Mouse (Mus musculus) embryonic facial prominence, embryonic 12.5 days (tissue): Measurements from ENCODE around the gene Mybpc3. TPM values are rescaled to one million over a fixed set of nuclear protein-coding genes. Genes with fewer than 3 reads are reported as not detected.
A peak's percentile ranks its signal among the peaks of the same experiment; 100 is the strongest.

Experiments
- ATAC-seq: fragments of 200-750 bp; cut with Nextera tagmentation; 2 replicates; pipeline ENCODE4 v1.8.0; 2017; ENCODE audit not compliant: insufficient number of reproducible peaks, insufficient read depth, low FRiP score, low TSS enrichment
- H3K27ac ChIP-seq: fragments of 300-500 bp; sonication (generic); 2 replicates; pipeline ENCODE4 v1.5.1; 2016; ENCODE audit warnings: mild to moderate bottlenecking
- H3K27me3 ChIP-seq: fragments of 300-500 bp; sonication (generic); 2 replicates; pipeline ENCODE4 v1.6.1; 2016; ENCODE audit warnings: mild to moderate bottlenecking, moderate library complexity
- H3K36me3 ChIP-seq: fragments of 300-500 bp; sonication (generic); 2 replicates; pipeline ENCODE4 v1.6.1; 2016; ENCODE audit warnings: mild to moderate bottlenecking
- H3K4me1 ChIP-seq: fragments of 300-500 bp; sonication (generic); 2 replicates; pipeline ENCODE4 v1.6.1; 2016
- H3K4me2 ChIP-seq: fragments of 300-500 bp; sonication (generic); replicated peaks from 2 replicates; pipeline ENCODE4 v1.6.1; 2016; ENCODE audit warnings: mild to moderate bottlenecking, moderate library complexity
- H3K4me3 ChIP-seq: fragments of 300-500 bp; sonication (generic); 2 replicates; pipeline ENCODE4 v1.5.1; 2016; ENCODE audit warnings: mild to moderate bottlenecking
- H3K9ac ChIP-seq: fragments of 300-500 bp; sonication (generic); 2 replicates; pipeline ENCODE4 v1.6.1; 2016; ENCODE audit warnings: mild to moderate bottlenecking, moderate library complexity
- H3K9me3 ChIP-seq: fragments of 300-500 bp; sonication (generic); 2 replicates; pipeline ENCODE4 v1.6.1; 2016; ENCODE audit warnings: mild to moderate bottlenecking, moderate library complexity
- WGBS: fragments of 180-500 bp; shearing (Covaris S2); methylation state at CpG from one replicate; pipeline ENCODE4 v1.1.7; 2016; 5-methylcytosine and 5-hydroxymethylcytosine counted together
- polyA plus RNA-seq: library from polyadenylated mRNA; unstranded; fragments of >200 nt; fragmentation: Nextera tagmentation; extraction: Ambion mirVana; gene quantifications from 2 replicates; pipeline ENCODE4 v1.2.1, GENCODE M21; 2016

Gene Mybpc3
- polyA plus RNA-seq, 1 experiment from 2014 or later, result 0.09 TPM

DNA sequence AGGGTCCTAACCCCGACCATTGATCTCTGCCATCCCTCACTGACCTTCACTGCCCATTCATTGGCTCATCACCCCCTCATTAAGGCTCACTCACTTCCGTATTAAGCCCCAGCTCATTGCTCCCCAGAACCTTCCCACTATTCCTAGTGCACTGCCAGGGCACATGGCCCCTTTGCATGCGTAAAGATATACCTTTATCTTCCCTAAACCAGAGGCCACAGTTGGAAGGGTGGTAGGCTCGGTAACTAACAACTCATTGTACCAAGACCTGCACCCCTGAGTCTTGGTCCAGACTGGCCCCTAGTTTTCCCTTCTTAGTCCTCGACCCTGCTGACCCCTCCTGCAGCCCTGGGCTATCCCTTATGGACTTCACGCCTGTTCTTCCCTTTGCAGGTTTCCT lies 4.1 kb upstream of the Mybpc3 start:
- no peak for ATAC-seq
- H3K4me1 ChIP-seq, result no peaks in the 10 kb centered on the region; the same call in 1 of the 2 replicates
- H3K9ac ChIP-seq, result no peak overlapping the region
- H3K36me3 ChIP-seq, result no peaks in the 10 kb centered on the region
- no peaks in the 10 kb centered on the region for H3K9me3 ChIP-seq
- H3K4me3 ChIP-seq, result no peak overlapping the region
- WGBS, result 68% methylated on average over 6 of the region's 6 CpGs
- no peak overlapping the region for H3K4me2 ChIP-seq
- peaks cover 9% of the 10 kb centered on the region; the same call in 1 of the 2 replicates for H3K27me3 ChIP-seq
- H3K27ac ChIP-seq, result no peak overlapping the region

DNA sequence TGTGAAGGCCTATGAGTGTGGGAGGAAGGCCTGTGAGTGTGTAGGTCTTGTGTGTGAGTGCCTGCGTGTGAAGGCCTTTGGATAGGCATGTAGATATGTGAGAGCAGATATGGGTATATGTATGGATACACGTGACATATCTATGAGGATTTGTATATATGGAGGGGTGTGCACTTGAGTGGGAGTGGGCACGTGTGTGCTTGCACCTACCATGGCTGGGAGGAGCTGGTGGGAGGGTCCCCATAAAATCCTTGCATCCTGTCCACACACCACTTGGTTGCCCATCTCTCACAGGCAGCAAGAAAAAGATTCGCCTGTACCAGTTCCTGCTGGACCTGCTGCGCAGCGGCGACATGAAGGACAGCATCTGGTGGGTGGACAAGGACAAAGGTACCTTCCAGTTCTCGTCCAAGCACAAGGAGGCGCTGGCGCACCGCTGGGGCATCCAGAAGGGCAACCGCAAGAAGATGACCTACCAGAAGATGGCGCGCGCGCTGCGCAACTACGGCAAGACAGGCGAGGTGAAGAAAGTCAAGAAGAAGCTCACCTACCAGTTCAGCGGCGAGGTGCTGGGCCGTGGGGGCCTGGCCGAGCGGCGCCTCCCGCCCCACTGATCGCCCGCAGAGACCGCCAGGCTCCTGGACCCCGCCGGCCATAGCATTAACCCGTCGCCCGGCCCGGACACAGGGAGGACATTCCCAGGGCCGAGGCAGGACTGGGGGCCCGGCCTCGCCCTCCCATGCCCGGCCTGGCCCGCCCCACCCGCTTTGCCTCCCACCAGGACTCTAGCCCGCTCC lies 3.0 kb upstream of the Mybpc3 start:
- H3K27ac ChIP-seq, result no peak overlapping the region
- peak overlapping the region; percentile 53 for H3K9ac ChIP-seq
- peak overlapping the region; percentile 39 for H3K4me3 ChIP-seq
- no peaks in the 10 kb centered on the region; the same call in 1 of the 2 replicates for H3K4me1 ChIP-seq
- H3K27me3 ChIP-seq, result peaks cover 11% of the 10 kb centered on the region; the same call in 1 of the 2 replicates
- H3K4me2 ChIP-seq, result peak overlapping the region; percentile 88
- WGBS, result 8% methylated on average over 42 of the region's 42 CpGs
- no peaks in the 10 kb centered on the region for H3K9me3 ChIP-seq
- ATAC-seq, result peak; percentile 20; the same call in 1 of the 2 replicates
- no peaks in the 10 kb centered on the region for H3K36me3 ChIP-seq

DNA sequence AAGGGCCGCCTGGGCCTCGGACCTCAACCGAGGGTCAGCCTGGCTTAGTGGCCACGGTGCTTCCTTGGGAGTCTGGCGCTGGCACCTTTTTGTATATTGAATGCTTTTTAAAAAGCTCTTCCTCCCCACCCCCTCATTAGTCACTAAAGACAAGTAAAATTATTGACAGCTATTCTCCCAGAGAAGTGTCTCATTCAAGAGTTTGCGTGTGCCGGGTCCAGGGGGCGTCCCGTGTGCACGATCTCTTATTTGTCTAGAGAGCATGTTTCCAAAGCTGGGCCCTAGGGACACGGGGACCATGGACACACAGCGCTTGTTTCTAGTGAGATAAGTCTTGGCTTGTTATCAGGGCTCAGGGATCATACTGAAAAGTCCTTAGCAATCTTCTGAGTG lies 2.4 kb upstream of the Mybpc3 start:
- 39% methylated on average over 12 of the region's 12 CpGs for WGBS
- no peak for ATAC-seq
- Histone ChIP-seq H3K36me3 (no peaks in the 10 kb centered on the region), H3K9ac (peak overlapping the region; percentile 53), H3K27me3 (peaks cover 12% of the 10 kb centered on the region; the same call in 1 of the 2 replicates), H3K9me3 (no peaks in the 10 kb centered on the region), H3K4me2 (peak overlapping the region; percentile 88), H3K4me3 (peak overlapping the region; percentile 39), H3K27ac (no peak overlapping the region), H3K4me1 (no peaks in the 10 kb centered on the region; the same call in 1 of the 2 replicates)

DNA sequence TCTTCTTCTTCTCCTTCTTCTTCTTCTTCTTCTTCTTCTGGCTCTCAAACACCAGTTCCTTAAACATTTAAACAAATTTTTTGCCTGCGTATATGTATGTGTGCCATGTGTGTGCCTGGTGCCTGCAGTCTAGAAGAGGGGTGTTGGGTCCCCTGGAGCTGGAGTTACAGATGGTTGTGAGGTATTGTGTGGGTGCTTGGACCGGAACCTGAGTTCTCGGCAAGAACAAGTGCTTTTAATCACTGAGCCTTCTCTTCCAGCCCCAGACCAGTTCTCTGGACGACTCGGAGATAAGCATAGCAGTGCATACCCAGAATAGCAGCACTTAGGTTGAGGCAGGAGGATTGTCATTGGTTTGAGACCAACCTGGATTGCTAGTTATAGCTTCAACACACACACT lies 1.1 kb upstream of the Mybpc3 start:
- H3K4me2 ChIP-seq, result no peak overlapping the region
- no peak for ATAC-seq
- 83% methylated on average over 5 of the region's 5 CpGs for WGBS
- H3K27ac ChIP-seq, result no peak overlapping the region
- no peak overlapping the region for H3K4me3 ChIP-seq
- no peaks in the 10 kb centered on the region for H3K9me3 ChIP-seq
- no peaks in the 10 kb centered on the region for H3K36me3 ChIP-seq
- H3K9ac ChIP-seq, result no peak overlapping the region
- peaks cover 12% of the 10 kb centered on the region; the same call in 1 of the 2 replicates for H3K27me3 ChIP-seq
- no peaks in the 10 kb centered on the region; the same call in 1 of the 2 replicates for H3K4me1 ChIP-seq

DNA sequence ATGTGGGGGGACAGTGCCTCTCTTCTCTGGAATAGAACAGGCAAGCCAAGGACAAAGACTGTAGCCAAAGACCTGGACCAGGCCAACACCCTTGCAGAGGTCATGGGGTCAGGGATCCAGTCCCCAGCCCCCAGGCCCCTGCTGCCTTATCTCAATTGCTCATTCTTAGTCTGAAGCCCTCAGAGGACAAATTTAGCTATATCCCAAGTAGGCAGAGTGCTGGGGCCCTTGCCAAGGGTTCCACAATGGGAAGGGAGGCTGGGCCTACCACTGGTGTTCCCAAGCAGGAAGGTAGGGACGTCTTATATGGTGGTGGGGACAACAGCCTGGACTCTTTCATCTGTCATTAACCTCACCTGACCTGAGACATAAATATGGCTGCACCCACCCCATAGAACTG lies 703 bp downstream of the Mybpc3 start:
- Histone ChIP-seq H3K27me3 (peaks cover 12% of the 10 kb centered on the region; the same call in 1 of the 2 replicates), H3K4me2 (no peak overlapping the region), H3K4me1 (no peaks in the 10 kb centered on the region; the same call in 1 of the 2 replicates), H3K36me3 (no peaks in the 10 kb centered on the region), H3K4me3 (no peak overlapping the region), H3K27ac (no peak overlapping the region), H3K9ac (no peak overlapping the region), H3K9me3 (no peaks in the 10 kb centered on the region)
- no peak for ATAC-seq
- 50% methylated on average over 1 of the region's 1 CpGs for WGBS

DNA sequence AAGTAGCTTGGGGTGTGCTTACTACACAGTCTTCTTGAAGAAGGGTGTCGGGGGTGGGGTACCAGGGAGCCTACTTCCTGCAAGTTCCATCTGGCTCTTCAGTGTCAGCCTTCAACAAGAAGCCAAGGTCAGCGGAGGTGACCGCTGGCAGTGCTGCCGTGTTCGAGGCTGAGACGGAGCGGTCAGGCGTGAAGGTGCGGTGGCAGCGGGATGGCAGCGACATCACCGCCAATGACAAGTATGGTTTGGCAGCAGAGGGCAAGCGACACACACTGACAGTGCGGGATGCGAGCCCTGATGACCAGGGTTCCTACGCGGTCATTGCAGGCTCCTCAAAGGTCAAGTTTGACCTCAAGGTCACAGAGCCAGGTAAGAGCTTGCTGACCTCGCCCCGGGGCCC lies 1.1 kb downstream of the Mybpc3 start:
- Histone ChIP-seq H3K36me3 (no peaks in the 10 kb centered on the region), H3K9ac (no peak overlapping the region), H3K4me2 (no peak overlapping the region), H3K4me3 (no peak overlapping the region), H3K4me1 (no peaks in the 10 kb centered on the region; the same call in 1 of the 2 replicates), H3K27ac (no peak overlapping the region), H3K9me3 (no peaks in the 10 kb centered on the region), H3K27me3 (peaks cover 12% of the 10 kb centered on the region; the same call in 1 of the 2 replicates)
- no peak for ATAC-seq
- WGBS, result 91% methylated on average over 19 of the region's 19 CpGs

DNA sequence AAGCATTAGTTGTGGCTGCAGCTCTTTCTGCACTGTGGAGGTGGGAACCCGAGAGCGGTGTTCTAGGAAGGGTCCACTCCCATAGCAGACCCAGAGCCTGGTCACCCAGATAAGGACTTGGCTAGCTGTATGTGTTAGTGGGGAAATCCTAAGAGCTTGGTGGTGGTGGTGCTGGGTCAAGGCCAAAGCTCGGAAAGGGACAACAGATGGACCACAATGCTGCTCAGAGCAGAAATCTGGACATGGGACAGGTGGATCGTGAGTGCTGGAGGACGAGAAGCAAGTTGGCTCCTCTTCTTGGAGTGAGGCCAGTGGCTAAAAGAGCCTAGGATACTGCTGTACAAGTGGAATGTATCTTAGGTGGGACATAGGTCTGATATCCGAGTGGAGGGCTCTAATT lies 1.6 kb downstream of the Mybpc3 start:
- Histone ChIP-seq H3K4me3 (no peak overlapping the region), H3K4me1 (no peaks in the 10 kb centered on the region; the same call in 1 of the 2 replicates), H3K9ac (no peak overlapping the region), H3K9me3 (no peaks in the 10 kb centered on the region), H3K36me3 (no peaks in the 10 kb centered on the region), H3K27me3 (peaks cover 12% of the 10 kb centered on the region; the same call in 1 of the 2 replicates), H3K27ac (no peak overlapping the region), H3K4me2 (no peak overlapping the region)
- no peak for ATAC-seq
- WGBS, result 82% methylated on average over 6 of the region's 6 CpGs

DNA sequence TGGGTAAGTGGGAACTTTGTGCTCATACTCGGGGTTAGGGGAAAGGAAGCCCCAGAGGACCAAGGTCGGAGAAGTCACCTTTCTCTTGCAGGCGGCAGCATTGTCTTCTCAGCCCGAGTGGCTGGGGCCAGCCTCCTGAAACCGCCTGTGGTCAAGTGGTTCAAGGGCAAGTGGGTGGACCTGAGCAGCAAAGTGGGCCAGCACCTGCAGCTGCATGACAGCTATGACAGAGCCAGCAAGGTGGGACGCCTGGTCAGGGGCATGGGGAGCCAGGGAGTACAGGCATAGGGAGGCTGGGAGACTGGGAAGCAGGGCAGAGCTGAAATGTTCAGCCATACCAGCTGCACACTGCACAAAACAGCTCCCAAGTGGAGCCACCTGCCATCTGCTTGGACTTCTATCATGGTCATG lies 2.3 kb downstream of the Mybpc3 start:
- no peak overlapping the region for H3K4me2 ChIP-seq
- H3K9ac ChIP-seq, result no peak overlapping the region
- no peak for ATAC-seq
- H3K9me3 ChIP-seq, result no peaks in the 10 kb centered on the region
- H3K4me3 ChIP-seq, result no peak overlapping the region
- H3K27ac ChIP-seq, result no peak overlapping the region
- 66% methylated on average over 6 of the region's 6 CpGs for WGBS
- H3K4me1 ChIP-seq, result no peaks in the 10 kb centered on the region; the same call in 1 of the 2 replicates
- H3K36me3 ChIP-seq, result no peaks in the 10 kb centered on the region
- peaks cover 12% of the 10 kb centered on the region; the same call in 1 of the 2 replicates for H3K27me3 ChIP-seq

DNA sequence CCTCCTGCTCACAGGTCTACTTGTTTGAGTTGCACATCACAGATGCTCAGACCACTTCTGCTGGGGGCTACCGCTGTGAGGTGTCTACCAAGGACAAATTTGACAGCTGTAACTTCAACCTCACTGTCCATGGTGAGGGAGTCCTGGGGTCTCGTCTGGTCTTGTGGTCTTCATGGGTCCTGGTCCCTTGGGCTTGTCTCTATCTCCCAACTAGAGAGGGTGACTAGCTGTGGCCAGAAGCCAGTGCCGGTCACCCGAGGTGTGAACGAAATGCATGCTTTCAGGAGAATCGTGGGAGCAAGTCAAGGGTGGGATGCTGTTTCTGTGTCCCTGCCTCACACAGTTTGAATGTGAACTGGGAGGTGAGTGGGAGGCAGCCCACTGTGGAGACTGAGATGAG lies 3.1 kb downstream of the Mybpc3 start:
- Histone ChIP-seq H3K4me2 (no peak overlapping the region), H3K4me3 (no peak overlapping the region), H3K27me3 (peaks cover 10% of the 10 kb centered on the region; the same call in 1 of the 2 replicates), H3K4me1 (no peaks in the 10 kb centered on the region), H3K36me3 (no peaks in the 10 kb centered on the region), H3K9ac (no peak overlapping the region), H3K27ac (no peak overlapping the region), H3K9me3 (no peaks in the 10 kb centered on the region)
- WGBS, result 74% methylated on average over 6 of the region's 6 CpGs
- no peak for ATAC-seq

DNA sequence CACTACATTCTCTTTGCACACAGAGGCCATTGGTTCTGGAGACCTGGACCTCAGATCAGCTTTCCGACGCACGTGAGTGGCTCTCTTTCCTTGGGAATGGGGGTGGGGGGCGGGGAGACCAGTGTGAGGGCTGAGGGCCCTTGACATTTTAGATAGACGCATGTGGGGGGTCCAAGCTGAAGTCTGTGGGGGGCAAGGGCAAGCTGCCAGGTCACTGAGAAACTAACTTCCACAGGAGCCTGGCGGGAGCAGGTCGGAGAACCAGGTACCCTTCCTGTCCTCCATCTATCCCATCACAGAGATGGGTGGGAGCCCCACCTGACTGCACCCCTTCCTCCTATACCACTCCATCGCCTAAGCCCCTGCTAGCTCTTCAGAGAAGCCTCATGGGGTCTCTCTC lies 3.6 kb downstream of the Mybpc3 start:
- Histone ChIP-seq H3K27ac (no peak overlapping the region), H3K4me2 (no peak overlapping the region), H3K9me3 (no peaks in the 10 kb centered on the region), H3K27me3 (0 out of 2 replicates have a peak, but pooled peaks cover 6% of the 10 kb centered on the region), H3K9ac (no peak overlapping the region), H3K4me3 (no peak overlapping the region), H3K4me1 (no peaks in the 10 kb centered on the region), H3K36me3 (no peaks in the 10 kb centered on the region)
- no peak for ATAC-seq
- WGBS, result 52% methylated on average over 8 of the region's 8 CpGs

DNA sequence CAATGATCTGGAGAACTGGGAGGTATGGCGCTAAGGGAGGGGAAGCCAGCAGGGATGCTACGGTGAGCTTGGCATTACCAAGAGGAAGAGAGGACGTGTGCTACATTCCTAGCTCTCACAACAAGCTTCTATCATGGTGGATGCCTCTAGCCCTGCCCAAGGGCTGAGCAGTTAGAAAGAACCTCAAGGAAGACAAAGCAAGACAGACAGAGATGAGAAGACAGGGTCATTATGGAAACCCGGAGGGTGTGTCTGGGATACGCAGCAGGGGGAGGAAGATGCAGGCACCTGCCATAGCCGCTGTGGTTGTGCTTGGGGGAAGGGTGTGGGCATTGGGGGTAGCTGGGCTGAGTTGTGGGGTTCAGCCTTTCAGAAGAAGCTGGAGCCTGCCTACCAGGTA lies 5.6 kb downstream of the Mybpc3 start:
- Histone ChIP-seq H3K36me3 (no peaks in the 10 kb centered on the region), H3K9me3 (no peaks in the 10 kb centered on the region), H3K4me2 (no peak overlapping the region), H3K4me3 (no peak overlapping the region), H3K4me1 (no peaks in the 10 kb centered on the region), H3K9ac (no peak overlapping the region), H3K27me3 (0 out of 2 replicates have a peak, but pooled peaks cover 3% of the 10 kb centered on the region), H3K27ac (no peak overlapping the region)
- 78% methylated on average over 6 of the region's 6 CpGs for WGBS
- ATAC-seq, result no peak

DNA sequence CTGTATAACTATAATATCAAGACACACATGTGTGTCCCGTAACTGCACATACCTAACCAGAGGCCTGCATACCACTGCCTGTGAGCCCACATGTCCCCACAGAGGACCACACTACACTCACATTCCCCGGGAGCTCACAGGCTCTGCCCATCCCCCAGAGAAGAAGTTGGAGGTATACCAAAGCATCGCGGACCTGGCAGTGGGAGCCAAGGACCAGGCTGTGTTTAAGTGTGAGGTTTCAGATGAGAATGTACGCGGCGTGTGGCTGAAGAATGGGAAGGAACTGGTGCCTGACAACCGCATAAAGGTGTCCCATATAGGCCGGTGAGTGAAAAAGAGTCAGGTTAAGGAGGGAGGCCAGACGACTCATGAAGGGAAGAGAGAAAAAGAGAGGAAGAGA lies 7.2 kb downstream of the Mybpc3 start:
- Histone ChIP-seq H3K27me3 (no peaks in the 10 kb centered on the region), H3K4me3 (no peak overlapping the region), H3K9ac (no peak overlapping the region), H3K9me3 (no peaks in the 10 kb centered on the region), H3K4me2 (no peak overlapping the region), H3K4me1 (no peaks in the 10 kb centered on the region), H3K27ac (no peak overlapping the region), H3K36me3 (no peaks in the 10 kb centered on the region)
- 88% methylated on average over 10 of the region's 10 CpGs for WGBS
- no peak for ATAC-seq
